Mouse (Mus musculus) gastrocnemius, postnatal 10 days (tissue): ENCODE data around the gene Gm9887. TPM values are rescaled to one million over a fixed set of nuclear protein-coding genes. Genes with fewer than 3 reads are reported as not detected.
"Not testable (repeated sequence)": the region's sequence is repeated elsewhere in the genome, so short reads cannot be mapped to it uniquely, and the experiment has no call there.

Experiments
- DNase-seq: peaks from one replicate; pipeline ENCODE4 v3.0.0; 2021; ENCODE audit warnings: mixed read lengths
- total RNA-seq, 2 experiments: library from RNA; stranded (reverse); gene quantifications; 2 replicates each; pipeline ENCODE4 v1.2.3; 2021

Gm9887 gene
- total RNA-seq, 2 experiments from 2014 or later, result 0.45 to 0.54 TPM

- no peak for DNase-seq
These were observed 13.5 kb upstream of the Gm9887 start for GRCm38 (mm10) chr12:69385542-69386280.

GRCm38 (mm10) chr12:69384606-69385005, 12.3 kb upstream of the Gm9887 start:
- DNase-seq, result no peak

GRCm38 (mm10) chr12:69382880-69383279, 10.6 kb upstream of the Gm9887 start:
- DNase-seq, result no peak

GRCm38 (mm10) chr12:69378558-69379454, 6.5 kb upstream of the Gm9887 start:
- DNase-seq, result no peak

GRCm38 (mm10) chr12:69377636-69378035, 5.4 kb upstream of the Gm9887 start:
- not testable (repeated sequence) for DNase-seq

GRCm38 (mm10) chr12:69377188-69377587, 4.9 kb upstream of the Gm9887 start:
- no peak for DNase-seq

GRCm38 (mm10) chr12:69376132-69376531, 3.9 kb upstream of the Gm9887 start:
- no peak for DNase-seq

- no peak for DNase-seq
These were observed 1.9 kb upstream of the Gm9887 start for GRCm38 (mm10) chr12:69373850-69374766.

GRCm38 (mm10) chr12:69372731-69373331, 573 bp upstream of the Gm9887 start:
- DNase-seq, result peak; percentile 26

GRCm38 (mm10) chr12:69371421-69371853, 821 bp downstream of the Gm9887 start:
- no peak for DNase-seq

- no peak for DNase-seq
These were observed 1.3 kb downstream of the Gm9887 start for GRCm38 (mm10) chr12:69370936-69371335.

GRCm38 (mm10) chr12:69367557-69367956, 4.7 kb downstream of the Gm9887 start:
- no peak for DNase-seq

- DNase-seq, result no peak
These were observed 5.8 kb downstream of the Gm9887 start for GRCm38 (mm10) chr12:69366424-69366823.

- no peak for DNase-seq
These were observed 6.5 kb downstream of the Gm9887 start for GRCm38 (mm10) chr12:69365757-69366156.

- peak; percentile 75 for DNase-seq
These were observed 8.1 kb downstream of the Gm9887 start for GRCm38 (mm10) chr12:69363899-69364762.

- DNase-seq, result not testable (repeated sequence)
These were observed 9.1 kb downstream of the Gm9887 start for GRCm38 (mm10) chr12:69363110-69363509.

GRCm38 (mm10) chr12:69362388-69362787, 9.9 kb downstream of the Gm9887 start:
- DNase-seq, result no peak

- DNase-seq, result no peak
These were observed 10.3 kb downstream of the Gm9887 start for GRCm38 (mm10) chr12:69361919-69362318.

- DNase-seq, result peak; percentile 99
These were observed 11.0 kb downstream of the Gm9887 start for GRCm38 (mm10) chr12:69360997-69361899.

GRCm38 (mm10) chr12:69360655-69360996, 11.6 kb downstream of the Gm9887 start:
- no peak for DNase-seq
